ENCODE assay signal across 8 mouse cellular contexts in the genomic region with DNA sequence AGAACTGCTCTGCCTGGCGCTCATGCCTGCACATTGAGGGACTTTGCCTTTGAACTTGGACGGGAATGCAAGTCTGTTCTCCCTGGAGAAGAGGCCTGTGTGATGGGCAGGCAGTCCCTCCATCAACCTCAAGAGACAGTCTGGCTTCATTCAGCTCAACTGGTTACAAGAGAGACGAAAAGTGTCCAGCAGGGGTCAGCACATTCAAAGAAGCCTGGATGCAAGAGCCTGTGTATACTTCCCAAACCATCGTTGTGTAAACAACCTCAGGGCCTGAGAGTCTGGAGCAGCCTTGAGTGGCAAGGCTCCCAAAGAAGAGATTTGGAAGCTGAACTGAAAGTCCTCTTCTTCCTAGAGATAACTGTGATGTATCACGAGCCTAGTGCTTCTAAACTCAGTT.
DNase-seq lines count a peak whose midpoint lies in the region; ATAC-seq lines count a peak whose summit lies in the region.

No protein-coding gene starts in this region.

- H3K9me3 ChIP-seq in hindbrain, embryonic 16.5 days (ENCODE audit: control insufficient read depth, low read length): no peaks in the 10 kb centered on the region

- ATAC-seq in hindbrain, embryonic 16.5 days: 0 out of 2 replicates have a peak, but pooled peaks have one; percentile 67

- H3K4me1 ChIP-seq in hindbrain, embryonic 16.5 days (ENCODE audit: control insufficient read depth, insufficient read depth, low read depth, low read length): no peaks in the 10 kb centered on the region

- no peak overlapping the region for H3K4me3 ChIP-seq in hindbrain, embryonic 16.5 days (ENCODE audit: low read length)

- DNase-seq in adrenal gland, adult 8-10 months: peak; percentile 55
- DNase-seq in cerebellum, postnatal 25 days: peak; percentile 68 to 85
- peak; percentile 62 to 79 for DNase-seq in frontal cortex, postnatal 36 days (ENCODE audit: low spot score in 2 of 2)
- DNase-seq in layer of hippocampus, postnatal 14 days (ENCODE audit: low spot score in 2 of 2): peak; percentile 63 to 76
- peak; percentile 72 to 86 for DNase-seq in lung, postnatal 4 days
- peak; percentile 33 for DNase-seq in right cerebral cortex, postnatal 25 days
- DNase-seq in natural killer cell, adult 2 months (ENCODE audit: low spot score in 2 of 2): no peak

- 26% methylated on average over 5 of the region's 5 CpGs for WGBS in hindbrain, embryonic 16.5 days

- no peak overlapping the region for H3K4me2 ChIP-seq in hindbrain, embryonic 16.5 days (ENCODE audit: low read length)

- H3K27ac ChIP-seq in hindbrain, embryonic 16.5 days (ENCODE audit: low read depth, low read length): no peak overlapping the region

- H3K9ac ChIP-seq in hindbrain, embryonic 16.5 days (ENCODE audit: low read depth, low read length): no peak overlapping the region

- H3K36me3 ChIP-seq in hindbrain, embryonic 16.5 days (ENCODE audit: control insufficient read depth, insufficient read depth, low read length): no peaks in the 10 kb centered on the region

- H3K27me3 ChIP-seq in hindbrain, embryonic 16.5 days (replicated peaks; ENCODE audit: control insufficient read depth, insufficient read depth, low read length): no peaks in the 10 kb centered on the region

Comparison
In these comparisons a context has a peak if more than half of its experiments do, and no peak if none do; other contexts are left out.
1. DNase-seq: peak in adrenal gland, adult 8-10 months (single experiment), cerebellum, postnatal 25 days (2 of 2), frontal cortex, postnatal 36 days (2 of 2), layer of hippocampus, postnatal 14 days (2 of 2), lung, postnatal 4 days (2 of 2) and right cerebral cortex, postnatal 25 days (single experiment); none in natural killer cell, adult 2 months (0 of 2).